Mouse (Mus musculus) limb, embryonic 12.5 days (tissue): ENCODE results near the gene Ifitm2. TPM values are rescaled to one million over a fixed set of nuclear protein-coding genes. Genes with fewer than 3 reads are reported as not detected.
"Not testable (repeated sequence)": the region's sequence is repeated elsewhere in the genome, so short reads cannot be mapped to it uniquely, and the experiment has no call there.

Experiments used
- ATAC-seq: fragments of 200-750 bp; cut with Nextera tagmentation; 2 replicates; pipeline ENCODE4 v1.8.0; 2017; ENCODE audit warnings: low read depth, moderate TSS enrichment; ENCODE audit not compliant: insufficient number of reproducible peaks, insufficient read depth, low FRiP score, low TSS enrichment
- H3K27ac ChIP-seq: fragments of 300-500 bp; sonication (generic); 2 replicates; pipeline ENCODE4 v1.5.1; 2016; ENCODE audit warnings: mild to moderate bottlenecking, moderate library complexity
- H3K27me3 ChIP-seq: fragments of 300-500 bp; sonication (generic); 2 replicates; pipeline ENCODE4 v1.6.1; 2016; ENCODE audit warnings: mild to moderate bottlenecking, moderate library complexity
- H3K36me3 ChIP-seq: fragments of 300-500 bp; sonication (generic); 2 replicates; pipeline ENCODE4 v1.6.1; 2016; ENCODE audit warnings: mild to moderate bottlenecking, moderate library complexity
- H3K4me1 ChIP-seq: fragments of 300-500 bp; sonication (generic); replicated peaks from 2 replicates; pipeline ENCODE4 v1.6.1; 2016
- H3K4me2 ChIP-seq: fragments of 300-500 bp; sonication (generic); 2 replicates; pipeline ENCODE4 v1.6.1; 2016; ENCODE audit warnings: mild to moderate bottlenecking, moderate library complexity
- H3K4me3 ChIP-seq: fragments of 300-500 bp; sonication (generic); replicated peaks from 2 replicates; pipeline ENCODE4 v1.5.1; 2016; ENCODE audit warnings: mild to moderate bottlenecking
- H3K9ac ChIP-seq: fragments of 300-500 bp; sonication (generic); replicated peaks from 2 replicates; pipeline ENCODE4 v1.6.1; 2016; ENCODE audit warnings: mild to moderate bottlenecking, moderate library complexity
- H3K9me3 ChIP-seq: fragments of 300-500 bp; sonication (generic); 2 replicates; pipeline ENCODE4 v1.6.1; 2016; ENCODE audit warnings: mild to moderate bottlenecking, moderate library complexity
- WGBS: fragments of 180-500 bp; shearing (Covaris S2); methylation state at CpG from one replicate; pipeline ENCODE4 v1.1.7; 2016; 5-methylcytosine and 5-hydroxymethylcytosine counted together
- polyA plus RNA-seq: library from polyadenylated mRNA; unstranded; fragments of >200 nt; fragmentation: Nextera tagmentation; extraction: Ambion mirVana; gene quantifications from 2 replicates; pipeline ENCODE4 v1.2.1, GENCODE M21; 2016

Ifitm2 gene
- polyA plus RNA-seq, 1 experiment from 2014 or later: 941 TPM

DNA sequence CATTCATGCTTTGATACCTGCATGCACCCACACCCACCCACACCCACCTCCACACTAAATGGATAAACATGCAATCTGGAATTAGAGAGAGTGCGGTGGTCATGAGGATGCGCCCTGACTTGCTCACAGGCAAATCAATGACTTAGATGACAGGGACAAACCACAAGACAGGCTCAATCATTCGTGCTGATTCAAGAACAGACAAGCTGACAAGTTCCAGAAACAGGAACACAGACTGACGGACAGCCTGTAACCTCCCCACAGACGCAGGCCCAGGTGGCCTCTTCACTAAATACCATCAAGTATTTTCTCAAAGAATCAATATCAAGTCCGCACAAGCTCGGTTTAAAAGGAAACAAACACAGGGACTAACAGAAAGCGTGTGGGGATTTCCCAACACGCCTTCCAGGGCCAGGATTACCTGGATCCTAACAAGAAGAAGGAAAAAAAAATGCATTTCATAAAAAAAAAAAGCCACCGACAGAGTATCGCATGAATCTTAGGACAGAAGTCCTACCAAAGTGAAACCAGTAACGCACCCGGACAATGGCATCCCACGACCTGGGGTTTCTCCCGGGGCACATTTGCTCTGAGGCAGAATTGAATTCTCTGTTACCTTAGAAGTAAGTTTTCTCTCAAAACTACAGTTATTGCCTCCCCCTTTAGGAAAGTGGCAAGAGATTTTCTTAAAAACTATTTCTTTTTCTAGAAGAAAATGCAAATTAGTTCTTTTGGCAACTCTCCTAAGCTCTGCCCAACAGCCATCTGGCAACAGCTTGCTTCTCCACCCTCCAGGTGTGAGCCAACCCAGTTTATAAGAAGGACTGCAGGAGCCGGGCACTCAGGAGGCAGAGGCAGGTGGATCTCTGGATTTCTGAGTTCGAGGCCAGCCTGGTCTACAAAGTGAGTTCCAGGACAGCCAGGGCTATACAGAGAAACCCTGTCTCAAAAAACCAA lies 31.7 kb upstream of the Ifitm2 start:
- H3K4me2 ChIP-seq: no peak overlapping the region
- H3K9me3 ChIP-seq: 0 out of 2 replicates have a peak, but pooled peaks cover 4% of the 10 kb centered on the region
- H3K36me3 ChIP-seq: no peaks in the 10 kb centered on the region
- H3K4me3 ChIP-seq: no peak overlapping the region
- 87% methylated on average over 17 of the region's 17 CpGs for WGBS
- ATAC-seq: no peak
- peaks cover 11% of the 10 kb centered on the region for H3K4me1 ChIP-seq
- H3K27me3 ChIP-seq: no peaks in the 10 kb centered on the region
- H3K27ac ChIP-seq: no peak overlapping the region
- no peak overlapping the region for H3K9ac ChIP-seq

DNA sequence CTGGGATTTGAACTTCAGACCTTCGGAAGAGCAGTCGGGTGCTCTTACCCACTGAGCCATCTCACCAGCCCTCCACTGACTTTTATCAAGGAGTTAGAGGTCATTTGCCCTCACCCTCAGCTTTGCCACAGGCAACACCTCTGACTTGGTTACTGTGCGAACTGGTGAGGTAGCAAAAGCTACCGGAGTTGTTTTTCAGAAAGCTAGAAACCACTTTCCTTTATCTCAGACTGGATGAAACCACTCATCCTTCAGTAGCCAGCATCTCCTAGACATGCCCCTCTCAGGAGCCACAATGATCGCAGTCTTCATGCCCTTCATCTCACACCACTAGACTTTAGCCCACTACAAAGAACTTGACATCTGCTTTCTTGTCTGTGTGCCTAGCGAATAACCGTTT lies 27.2 kb upstream of the Ifitm2 start:
- ATAC-seq: no peak
- Histone ChIP-seq H3K27me3 (no peaks in the 10 kb centered on the region), H3K9ac (no peak overlapping the region), H3K4me1 (no peaks in the 10 kb centered on the region), H3K9me3 (0 out of 2 replicates have a peak, but pooled peaks cover 4% of the 10 kb centered on the region), H3K36me3 (no peaks in the 10 kb centered on the region), H3K4me3 (no peak overlapping the region), H3K27ac (no peak overlapping the region), H3K4me2 (no peak overlapping the region)
- 93% methylated on average over 7 of the region's 7 CpGs for WGBS

DNA sequence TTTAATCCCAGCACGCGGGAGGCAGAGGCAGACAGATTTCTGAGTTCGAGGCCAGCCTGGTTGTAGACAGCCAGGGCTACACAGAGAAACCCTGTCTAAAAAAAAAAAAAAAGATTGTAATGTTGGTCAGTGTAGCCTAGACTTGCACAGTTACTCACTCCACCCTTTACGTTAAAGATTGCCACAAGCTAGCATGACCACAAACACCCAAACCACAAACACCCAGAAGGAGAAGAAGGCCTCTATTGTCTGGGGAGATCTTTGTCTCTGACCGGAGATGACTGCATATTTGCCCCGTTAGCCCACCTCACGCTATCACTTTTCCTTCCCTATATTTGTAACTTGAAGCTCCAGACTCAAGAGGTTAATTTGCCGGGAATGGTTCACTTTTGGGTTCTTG lies 25.9 kb upstream of the Ifitm2 start:
- Histone ChIP-seq H3K27ac (no peak overlapping the region), H3K4me3 (no peak overlapping the region), H3K9me3 (0 out of 2 replicates have a peak, but pooled peaks cover 4% of the 10 kb centered on the region), H3K27me3 (no peaks in the 10 kb centered on the region), H3K36me3 (no peaks in the 10 kb centered on the region), H3K4me2 (no peak overlapping the region), H3K9ac (no peak overlapping the region), H3K4me1 (no peaks in the 10 kb centered on the region)
- WGBS: 94% methylated on average over 8 of the region's 8 CpGs
- no peak for ATAC-seq

DNA sequence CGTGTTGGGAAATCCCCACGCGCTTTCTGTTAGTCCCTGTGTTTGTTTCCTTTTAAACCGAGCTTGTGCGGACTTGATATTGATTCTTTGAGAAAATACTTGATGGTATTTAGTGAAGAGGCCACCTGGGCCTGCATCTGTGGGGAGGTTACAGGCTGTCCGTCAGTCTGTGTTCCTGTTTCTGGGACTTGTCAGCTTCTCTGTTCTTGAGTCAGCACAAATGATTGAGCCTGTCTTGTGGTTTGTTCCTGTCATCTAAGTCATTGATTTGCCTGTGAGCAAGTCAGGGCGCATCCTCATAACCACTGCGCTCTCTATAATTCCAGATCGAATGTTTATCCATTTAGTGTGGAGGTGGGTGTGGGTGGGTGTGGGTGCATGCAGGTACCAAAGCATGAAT lies 20.9 kb upstream of the Ifitm2 start:
- H3K27me3 ChIP-seq, H3K9me3 ChIP-seq, H3K4me3 ChIP-seq, H3K36me3 ChIP-seq, H3K9ac ChIP-seq, ATAC-seq, H3K4me2 ChIP-seq, H3K27ac ChIP-seq: not testable (repeated sequence)
- 91% methylated on average over 9 of the region's 9 CpGs for whole genome bisulfite sequencing
- H3K4me1 ChIP-seq: peaks cover 17% of the 10 kb centered on the region

DNA sequence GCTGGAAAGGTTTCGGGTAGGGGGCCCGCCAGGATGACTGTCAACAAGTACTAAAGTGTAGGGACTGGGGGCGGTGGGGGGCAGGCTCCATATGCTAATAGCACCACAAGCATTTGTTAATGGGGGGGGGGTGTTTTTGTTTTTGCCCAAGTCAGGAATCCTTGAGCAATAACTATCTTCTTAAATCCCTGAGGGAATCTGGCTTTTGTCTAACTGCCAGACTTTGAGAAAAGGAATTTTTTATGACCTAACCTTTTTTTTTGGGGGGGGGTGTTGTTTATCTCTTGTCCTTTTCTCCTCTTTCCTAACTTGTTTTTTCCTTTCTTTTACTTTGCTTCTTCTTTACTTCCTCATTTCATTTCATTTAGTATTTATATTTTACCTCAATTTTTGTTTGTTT lies 19.7 kb upstream of the Ifitm2 start:
- no peaks in the 10 kb centered on the region for H3K36me3 ChIP-seq
- no peak overlapping the region for H3K4me2 ChIP-seq
- ATAC-seq: no peak
- H3K27ac ChIP-seq: no peak overlapping the region
- no peak overlapping the region for H3K4me3 ChIP-seq
- H3K4me1 ChIP-seq: peaks cover 29% of the 10 kb centered on the region
- WGBS: 31% methylated on average over 3 of the region's 3 CpGs
- H3K27me3 ChIP-seq: no peaks in the 10 kb centered on the region
- no peak overlapping the region for H3K9ac ChIP-seq
- H3K9me3 ChIP-seq: no peaks in the 10 kb centered on the region

DNA sequence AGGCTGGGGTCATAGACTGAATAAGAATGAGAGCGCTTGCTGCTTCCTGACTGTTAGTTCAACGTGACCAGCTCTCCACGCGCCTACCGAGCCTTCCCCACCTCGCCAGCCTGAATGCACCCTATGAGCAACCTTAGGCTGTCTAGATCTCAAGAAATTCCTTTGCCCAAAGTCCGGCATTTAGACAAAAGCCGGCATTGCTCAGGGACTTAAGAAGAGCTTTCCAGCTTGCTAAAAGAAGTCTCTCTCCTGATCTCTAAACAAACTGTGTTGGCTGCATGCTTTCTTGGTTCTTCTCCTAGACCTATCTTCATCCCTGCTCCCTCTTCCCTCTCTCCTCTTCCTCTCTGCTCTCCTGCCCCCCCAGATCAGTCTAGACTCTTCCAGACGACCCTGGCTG lies 19.2 kb upstream of the Ifitm2 start:
- no peak overlapping the region for H3K27ac ChIP-seq
- H3K9ac ChIP-seq: no peak overlapping the region
- H3K4me1 ChIP-seq: peaks cover 34% of the 10 kb centered on the region
- H3K27me3 ChIP-seq: no peaks in the 10 kb centered on the region; the same call in 1 of the 2 replicates
- 29% methylated on average over 9 of the region's 9 CpGs for WGBS
- no peak overlapping the region for H3K4me2 ChIP-seq
- no peak for ATAC-seq
- H3K9me3 ChIP-seq: no peaks in the 10 kb centered on the region
- H3K4me3 ChIP-seq: no peak overlapping the region
- H3K36me3 ChIP-seq: no peaks in the 10 kb centered on the region

DNA sequence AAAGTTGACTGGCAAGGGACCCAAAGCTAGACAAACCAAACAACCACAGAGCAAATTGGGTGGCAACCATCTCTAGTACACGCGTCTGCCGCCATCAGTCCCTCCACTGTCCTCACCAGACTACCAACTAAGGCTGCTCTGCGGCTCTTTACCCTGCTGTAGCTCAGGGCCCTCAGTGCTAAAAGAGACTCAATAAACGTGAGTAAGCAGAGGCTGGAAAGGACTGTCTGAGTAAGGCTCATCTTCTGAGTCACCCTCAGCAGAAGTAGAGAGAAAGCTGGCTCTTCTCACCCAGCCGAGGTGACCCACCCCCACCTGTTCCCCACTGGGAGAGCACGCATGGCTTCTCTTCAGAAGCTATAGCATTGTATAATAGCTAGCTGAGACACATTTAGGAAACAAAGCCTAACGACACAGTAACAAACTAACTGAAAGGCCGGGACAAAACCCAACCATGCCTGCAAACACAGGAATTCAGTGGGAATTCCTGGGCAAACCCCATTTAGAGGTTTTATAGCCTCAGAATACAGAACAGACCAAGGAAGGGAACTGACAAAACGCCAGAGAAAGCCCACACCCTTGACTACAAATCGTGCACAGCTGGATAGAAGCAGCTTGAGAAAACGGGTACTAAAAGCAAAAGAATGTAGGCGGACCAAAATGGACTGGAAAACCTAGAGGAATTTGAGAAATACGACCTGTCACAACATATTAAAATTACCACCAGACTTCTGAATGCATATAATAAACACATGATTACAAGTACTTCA lies 17.8 kb upstream of the Ifitm2 start:
- ATAC-seq: no peak
- Histone ChIP-seq H3K4me3 (no peak overlapping the region), H3K36me3 (no peaks in the 10 kb centered on the region), H3K9ac (no peak overlapping the region), H3K4me2 (no peak overlapping the region), H3K4me1 (peaks cover 44% of the 10 kb centered on the region), H3K27ac (peak overlapping the region; percentile 82), H3K9me3 (no peaks in the 10 kb centered on the region), H3K27me3 (no peaks in the 10 kb centered on the region; the same call in 1 of the 2 replicates)
- WGBS: 28% methylated on average over 14 of the region's 14 CpGs

DNA sequence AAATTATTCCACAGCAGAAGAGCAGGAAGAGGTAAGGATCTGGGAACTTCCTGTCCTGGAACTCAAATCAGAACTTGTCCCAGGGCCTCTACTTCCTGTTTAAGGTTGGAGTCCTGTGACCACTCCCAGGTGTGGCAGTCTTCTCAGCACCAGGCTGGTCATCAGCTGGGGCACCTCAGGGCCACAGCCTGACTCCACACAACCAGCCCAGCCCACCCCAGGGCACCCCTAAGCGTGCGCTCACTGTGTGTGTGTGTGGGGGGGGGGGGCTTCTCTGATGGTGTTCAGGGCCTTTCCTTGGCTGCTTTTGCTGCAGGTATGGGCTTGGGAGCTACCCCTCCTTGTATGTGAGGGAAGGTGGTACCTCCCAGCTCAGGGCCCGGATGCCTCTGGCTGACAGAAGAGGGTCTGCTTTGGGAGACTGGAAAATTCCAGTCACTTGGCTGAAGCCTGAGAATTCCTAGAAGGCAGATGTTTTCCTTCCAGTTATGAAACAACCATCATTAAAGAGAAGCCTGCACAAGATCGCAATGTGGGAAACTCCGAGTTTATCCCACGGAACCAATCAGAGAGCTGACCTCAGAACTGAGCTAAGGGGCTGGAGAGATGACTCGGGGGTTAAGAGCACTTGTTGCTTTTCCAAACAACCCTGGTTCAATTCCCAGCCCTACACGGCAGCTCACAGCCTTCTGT lies 15.8 kb upstream of the Ifitm2 start:
- no peaks in the 10 kb centered on the region; the same call in 1 of the 2 replicates for H3K27me3 ChIP-seq
- ATAC-seq: peak; percentile 43; the same call in 1 of the 2 replicates
- peak overlapping the region; percentile 68 for H3K27ac ChIP-seq
- no peak overlapping the region for H3K4me2 ChIP-seq
- H3K4me3 ChIP-seq: no peak overlapping the region
- H3K36me3 ChIP-seq: no peaks in the 10 kb centered on the region
- H3K9me3 ChIP-seq: no peaks in the 10 kb centered on the region
- no peak overlapping the region for H3K9ac ChIP-seq
- 78% methylated on average over 8 of the region's 8 CpGs for WGBS
- peaks cover 61% of the 10 kb centered on the region for H3K4me1 ChIP-seq

DNA sequence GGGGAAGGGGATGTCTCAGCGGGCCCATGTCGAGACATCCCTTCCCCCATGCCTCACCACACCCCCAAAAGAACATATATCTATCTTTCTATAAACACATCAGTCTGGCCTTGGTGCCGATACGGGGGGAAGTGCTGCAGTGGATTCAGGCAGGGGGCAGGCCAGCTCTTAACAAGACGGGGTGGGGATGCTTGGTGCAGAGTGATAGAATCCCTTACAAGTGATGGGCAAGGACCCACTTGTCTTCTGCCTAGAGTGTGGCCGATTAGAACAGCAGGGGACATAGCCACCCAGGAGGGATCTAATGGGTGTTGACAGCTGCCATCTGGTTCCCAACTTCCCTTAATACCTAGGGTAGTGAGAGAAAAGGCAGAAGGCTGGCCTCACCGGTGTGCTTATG lies 15.1 kb upstream of the Ifitm2 start:
- Histone ChIP-seq H3K27me3 (no peaks in the 10 kb centered on the region; the same call in 1 of the 2 replicates), H3K36me3 (no peaks in the 10 kb centered on the region), H3K4me3 (no peak overlapping the region), H3K9me3 (no peaks in the 10 kb centered on the region), H3K27ac (peak overlapping the region; percentile 68), H3K4me2 (no peak overlapping the region), H3K4me1 (peaks cover 61% of the 10 kb centered on the region), H3K9ac (no peak overlapping the region)
- no peak for ATAC-seq
- 38% methylated on average over 7 of the region's 7 CpGs for WGBS

DNA sequence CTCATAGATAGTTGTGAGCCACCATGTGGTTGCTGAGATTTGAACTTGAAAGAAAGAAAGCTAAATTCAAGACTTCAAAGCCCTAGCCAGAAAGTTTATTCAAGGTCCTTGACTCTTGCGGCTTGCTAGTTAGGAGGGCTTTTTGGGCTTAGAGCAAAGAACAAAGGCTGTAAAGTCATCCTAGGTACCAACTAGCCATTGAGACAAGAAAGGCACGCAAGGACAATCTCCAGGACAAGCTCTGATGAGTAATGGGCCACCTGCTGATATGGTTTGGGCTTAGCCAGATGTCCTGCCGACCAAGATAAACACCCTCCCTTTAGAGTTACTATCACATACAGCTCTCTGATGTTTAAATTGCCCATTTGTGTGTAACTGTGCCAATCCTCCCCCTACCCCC lies 12.9 kb upstream of the Ifitm2 start:
- peak overlapping the region; percentile 48 for H3K4me2 ChIP-seq
- 23% methylated on average over 3 of the region's 3 CpGs for WGBS
- H3K27ac ChIP-seq, ATAC-seq, H3K27me3 ChIP-seq, H3K9me3 ChIP-seq, H3K9ac ChIP-seq, H3K36me3 ChIP-seq: not testable (repeated sequence)
- H3K4me3 ChIP-seq: peak overlapping the region; percentile 18; the same call in 1 of the 2 replicates
- H3K4me1 ChIP-seq: peaks cover 52% of the 10 kb centered on the region
